Mouse (Mus musculus) cortical plate, adult 2 months (tissue): ENCODE measurements at regions not wholly inside any gene's neighbourhood (a gene's known extent, or its start where the extent isn't known, plus 50 kb on each side); places are given as distances from the start of the nearest gene placed in this dataset.
"Not testable (repeated sequence)": the region's sequence is repeated elsewhere in the genome, so short reads cannot be mapped to it uniquely, and the experiment has no call there.

Source experiments
- H3K27ac ChIP-seq: fragments of 200-500 bp; 2 replicates; pipeline ENCODE4 v1.5.1; 2012; ENCODE audit warnings: low read length, control low read depth, inconsistent platforms; ENCODE audit not compliant: insufficient read depth
- H3K4me1 ChIP-seq: fragments of 200-500 bp; 2 replicates; pipeline ENCODE4 v1.6.1; 2011; ENCODE audit warnings: low read length; ENCODE audit not compliant: control insufficient read depth, insufficient read depth
- H3K4me3 ChIP-seq: fragments of 200-500 bp; 2 replicates; pipeline ENCODE4 v1.5.1; 2011; ENCODE audit warnings: mild to moderate bottlenecking, low read length, control low read depth; ENCODE audit not compliant: insufficient read depth
- CTCF ChIP-seq: fragments of 200-500 bp; IDR thresholded peaks from 2 replicates; pipeline ENCODE4 v1.5.1; 2011; ENCODE audit warnings: mild to moderate bottlenecking, control low read depth, low read length; ENCODE audit not compliant: insufficient read depth; ENCODE audit errors: extremely low read depth
- POLR2A ChIP-seq: fragments of 200-500 bp; IDR thresholded peaks from 2 replicates; pipeline ENCODE4 v1.6.1; 2011; ENCODE audit warnings: mild to moderate bottlenecking, low read length, control low read depth; ENCODE audit not compliant: insufficient read depth; ENCODE audit errors: extremely low read depth

DNA sequence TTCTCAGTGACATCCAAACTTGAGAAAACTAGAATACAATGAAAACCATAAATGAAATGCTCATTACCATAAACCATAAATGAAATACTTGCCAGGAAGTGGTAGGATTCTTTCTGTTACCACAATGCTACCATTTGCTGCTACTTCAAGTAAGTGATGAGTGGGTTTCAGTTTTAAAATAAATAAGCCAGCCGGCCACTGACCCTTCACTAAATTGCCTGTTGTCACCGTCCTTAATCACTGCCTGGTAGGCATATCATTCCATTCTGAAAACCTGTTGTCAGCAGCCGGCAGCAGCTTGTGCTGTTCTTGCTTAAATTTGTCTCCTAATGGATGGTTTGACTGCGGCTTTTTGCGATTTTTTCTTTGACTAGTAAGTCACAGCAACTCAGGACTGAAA, 99.6 kb upstream of the Gm9887 start:
- Histone ChIP-seq H3K4me1 (no peaks in the 10 kb centered on the region), H3K4me3 (no peak overlapping the region), H3K27ac (no peak overlapping the region)
- TF ChIP-seq POLR2A (no peak), CTCF (no peak)

DNA sequence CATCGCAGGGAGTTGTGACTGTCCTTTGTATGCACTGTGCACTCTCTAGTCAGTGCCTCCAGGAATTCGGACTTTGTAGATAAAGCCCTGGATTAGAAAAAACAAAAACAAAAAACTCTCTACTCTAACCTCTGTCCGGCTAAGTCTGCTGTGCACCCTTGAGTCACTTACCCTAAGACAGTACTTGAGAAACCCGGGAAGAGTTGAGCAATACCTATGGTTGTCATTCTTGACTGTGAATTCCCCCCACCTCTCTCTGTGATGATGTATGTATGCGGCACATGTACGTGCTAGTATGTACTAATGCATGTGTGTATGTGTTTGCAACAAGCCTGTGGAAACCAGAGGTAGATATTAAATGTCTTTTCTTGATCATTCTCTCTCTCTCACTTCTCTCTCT, 96.7 kb upstream of the Gm9887 start:
- H3K4me3 ChIP-seq: no peak overlapping the region
- TF ChIP-seq CTCF (no peak), POLR2A (no peak)
- H3K4me1 ChIP-seq: no peaks in the 10 kb centered on the region
- H3K27ac ChIP-seq: no peak overlapping the region

DNA sequence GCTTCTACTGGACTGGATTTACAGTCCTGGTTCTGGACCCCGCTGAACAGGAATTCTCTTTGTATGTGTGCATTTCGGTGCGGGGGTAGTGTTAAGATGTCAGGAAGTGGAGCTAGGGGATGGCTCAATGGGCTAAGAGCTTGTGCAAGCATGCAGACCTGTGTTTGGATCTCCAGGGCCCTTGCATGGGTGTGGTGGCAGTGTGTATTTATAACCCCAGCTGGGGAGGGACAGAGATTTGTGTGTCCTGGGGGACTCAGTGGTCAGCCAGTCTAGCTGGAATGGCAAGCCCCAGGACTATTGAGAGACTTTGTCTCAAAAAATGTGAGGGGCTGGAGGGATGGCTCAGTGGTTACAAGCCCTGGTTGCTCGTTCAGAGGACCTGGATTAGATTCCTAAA, 95.1 kb upstream of the Gm9887 start:
- H3K27ac ChIP-seq: no peak overlapping the region
- TF ChIP-seq POLR2A (no peak), CTCF (no peak)
- H3K4me3 ChIP-seq: no peak overlapping the region
- H3K4me1 ChIP-seq: no peaks in the 10 kb centered on the region; the same call in 1 of the 2 replicates

DNA sequence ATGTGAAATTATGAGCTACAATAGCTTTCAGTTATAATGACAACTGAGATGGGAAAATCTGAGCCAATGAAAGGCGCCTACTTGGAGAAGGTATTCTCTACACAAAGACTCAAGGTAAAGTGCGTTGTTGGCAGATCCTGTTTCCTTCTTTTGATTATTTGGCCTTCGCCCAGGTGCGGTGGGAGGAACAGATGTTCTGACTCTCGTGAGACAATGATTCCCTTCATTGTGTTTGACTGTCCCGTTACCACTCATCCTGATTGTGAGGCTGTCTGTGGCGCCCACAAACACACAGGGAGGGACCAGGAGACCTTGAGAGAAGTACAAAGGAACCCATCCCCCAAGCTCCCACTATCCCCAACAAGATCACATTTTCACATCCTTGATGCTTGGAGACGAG, 92.6 kb upstream of the Gm9887 start:
- Histone ChIP-seq H3K27ac (no peak overlapping the region), H3K4me1 (peaks cover 2% of the 10 kb centered on the region; the same call in 1 of the 2 replicates), H3K4me3 (no peak overlapping the region)
- TF ChIP-seq CTCF (no peak), POLR2A (no peak)

DNA sequence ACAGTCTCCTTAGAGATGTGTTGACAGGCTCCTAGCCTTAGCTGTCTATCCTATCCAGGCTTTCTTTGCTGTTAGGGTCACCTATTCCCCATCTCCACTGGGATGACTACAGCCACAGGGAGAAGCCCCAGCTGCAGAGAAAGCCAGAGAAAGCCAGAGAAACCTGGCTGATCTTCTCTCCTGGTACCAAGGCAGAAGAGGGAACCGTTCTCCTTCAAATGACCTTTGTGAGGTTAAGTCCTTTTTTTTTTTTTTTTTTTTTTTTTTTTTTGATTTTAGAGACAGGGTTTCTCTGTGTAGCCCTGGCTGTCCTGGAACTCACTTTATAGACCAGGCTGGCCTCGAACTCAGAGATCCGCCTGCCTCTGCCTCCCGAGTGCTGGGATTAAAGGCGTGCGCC, 91.1 kb upstream of the Gm9887 start:
- H3K4me3 ChIP-seq, H3K4me1 ChIP-seq: not testable (repeated sequence)

DNA sequence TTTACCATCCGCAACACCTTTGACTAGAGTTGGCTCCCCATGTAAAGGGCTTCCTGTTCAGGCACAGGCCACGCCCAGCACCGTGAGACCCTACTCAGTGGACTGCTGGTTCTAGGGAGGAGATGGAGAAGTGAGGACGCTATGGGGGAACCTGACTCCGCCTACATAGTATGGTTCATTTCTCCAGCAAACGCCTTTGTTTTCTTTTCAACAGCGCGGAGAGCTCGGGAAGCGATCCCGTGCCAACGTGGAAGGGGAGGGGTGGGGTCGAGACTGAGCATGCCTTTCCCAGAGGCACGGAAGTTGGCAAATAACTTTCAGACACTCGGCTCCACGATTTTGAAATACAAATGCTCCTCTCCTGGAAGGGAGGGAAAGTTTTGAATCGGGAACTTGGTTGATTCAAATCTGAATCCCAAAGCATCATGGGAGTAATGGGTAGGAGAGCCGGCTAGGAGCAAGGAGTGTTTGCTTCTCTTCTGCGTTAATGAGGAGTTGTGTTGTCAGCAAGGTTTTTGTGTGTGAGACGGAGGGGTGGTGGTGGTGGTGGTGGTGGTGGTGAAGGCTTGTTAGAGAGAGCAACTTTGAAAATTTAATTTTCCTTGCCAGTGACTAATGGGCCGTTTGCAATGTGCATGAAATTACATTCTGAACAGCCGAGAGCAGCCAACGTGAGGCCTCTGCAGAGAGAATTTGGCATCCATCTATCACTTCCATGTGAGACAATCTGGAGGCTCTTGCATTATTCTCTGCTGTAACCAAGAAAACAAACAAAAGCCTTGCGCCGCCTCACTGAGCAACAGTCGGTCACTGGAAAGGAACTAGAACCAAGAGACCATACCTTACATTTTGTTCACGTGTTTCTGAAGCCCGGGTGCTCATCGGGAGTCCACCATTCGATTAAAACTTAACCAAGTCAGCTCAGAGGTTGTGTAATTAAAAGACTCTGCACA, 89.9 kb upstream of the Gm9887 start:
- Histone ChIP-seq H3K4me1 (peaks cover 2% of the 10 kb centered on the region; the same call in 1 of the 2 replicates), H3K4me3 (peak overlapping the region; percentile 28), H3K27ac (peak overlapping the region; percentile 25; the same call in 1 of the 2 replicates)
- no peak for TF ChIP-seq CTCF
- TF ChIP-seq POLR2A: no peak

More for the DNA sequence above, 91.1 kb upstream of the Gm9887 start:
- not testable (repeated sequence) for H3K27ac ChIP-seq

DNA sequence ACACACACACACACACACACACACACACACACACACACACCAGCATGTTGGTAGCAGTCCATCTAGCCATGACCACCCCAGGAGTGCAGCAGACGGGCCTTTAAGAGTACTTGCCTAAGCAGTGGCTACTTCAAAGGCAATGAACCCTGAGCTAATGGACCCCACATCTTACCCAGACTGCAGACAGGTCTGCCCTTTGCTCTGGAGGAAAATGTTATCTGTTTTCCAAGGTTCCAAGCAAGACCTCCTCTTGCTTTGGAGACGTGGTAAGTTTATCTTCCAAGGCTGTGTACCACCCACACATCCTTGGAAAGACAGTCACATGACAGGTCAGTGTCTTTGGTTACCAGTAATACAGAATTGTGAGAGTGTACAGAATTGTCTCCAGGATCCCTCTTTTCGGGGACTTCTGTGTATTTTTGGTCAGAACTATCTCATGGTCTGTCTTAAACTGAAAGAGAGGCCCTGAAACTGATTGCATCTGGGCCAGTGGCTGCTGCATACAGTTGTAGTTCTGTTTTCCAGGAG, 88.4 kb upstream of the Gm9887 start:
- H3K27ac ChIP-seq: no peak overlapping the region
- peaks cover 2% of the 10 kb centered on the region; the same call in 1 of the 2 replicates for H3K4me1 ChIP-seq
- no peak overlapping the region for H3K4me3 ChIP-seq
- TF ChIP-seq CTCF (no peak), POLR2A (no peak)

DNA sequence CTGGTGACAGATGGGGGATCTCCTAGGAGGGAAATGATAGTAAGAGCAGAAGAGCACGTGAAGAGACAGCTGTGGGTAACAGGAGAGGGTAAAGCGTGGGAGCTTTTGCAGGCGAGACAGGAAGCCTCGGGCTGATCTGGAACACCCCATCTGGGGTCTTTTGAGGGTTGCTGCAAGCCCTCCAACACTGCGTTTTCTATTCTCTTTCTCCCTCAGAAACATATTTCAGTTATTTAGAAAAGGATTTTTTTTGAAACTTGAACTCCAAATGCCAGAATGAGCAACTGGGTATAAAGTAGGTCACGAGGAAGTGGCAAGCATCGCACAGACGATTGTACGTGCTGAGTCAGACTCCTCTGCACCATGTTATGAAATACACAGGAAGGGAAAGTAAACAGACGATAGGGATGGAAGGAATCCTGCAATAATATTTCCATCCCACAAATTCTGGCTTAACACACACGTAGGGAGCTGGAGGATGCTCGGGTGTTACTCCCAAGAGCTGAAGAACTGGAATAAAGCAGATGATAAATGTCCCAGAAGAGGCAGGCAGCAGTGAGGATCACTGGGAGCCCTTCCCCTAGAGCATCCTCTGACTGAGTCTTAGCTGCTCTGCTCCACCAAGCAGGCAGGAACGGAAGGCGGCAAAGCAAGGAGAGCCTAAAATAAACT, 86.0 kb upstream of the Gm9887 start:
- Histone ChIP-seq H3K4me3 (no peak overlapping the region), H3K4me1 (peaks cover 2% of the 10 kb centered on the region; the same call in 1 of the 2 replicates), H3K27ac (no peak overlapping the region)
- no peak for TF ChIP-seq POLR2A
- no peak for TF ChIP-seq CTCF

DNA sequence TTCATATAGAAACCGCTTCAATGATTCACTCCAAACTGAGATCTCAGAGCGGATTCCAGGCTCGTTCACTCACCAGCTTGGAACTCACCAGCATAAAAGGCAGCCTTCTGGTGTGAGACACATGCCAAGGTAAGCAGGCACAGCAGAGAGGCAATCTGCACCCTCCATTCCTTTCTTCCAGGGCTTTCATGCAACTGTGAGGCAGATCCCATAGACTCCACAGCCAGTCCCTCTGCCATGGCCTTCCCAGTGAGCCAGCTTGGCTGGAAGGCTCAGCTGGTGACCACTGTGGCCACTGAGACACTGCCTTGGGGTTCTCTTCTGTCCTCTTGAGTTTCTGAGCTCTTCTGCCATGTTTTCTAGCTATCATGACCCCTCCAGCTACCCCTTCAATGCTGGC, 84.5 kb upstream of the Gm9887 start:
- no peak for TF ChIP-seq CTCF
- no peak for TF ChIP-seq POLR2A
- Histone ChIP-seq H3K27ac (no peak overlapping the region), H3K4me3 (no peak overlapping the region), H3K4me1 (peaks cover under 1% of the 10 kb centered on the region; the same call in 1 of the 2 replicates)

DNA sequence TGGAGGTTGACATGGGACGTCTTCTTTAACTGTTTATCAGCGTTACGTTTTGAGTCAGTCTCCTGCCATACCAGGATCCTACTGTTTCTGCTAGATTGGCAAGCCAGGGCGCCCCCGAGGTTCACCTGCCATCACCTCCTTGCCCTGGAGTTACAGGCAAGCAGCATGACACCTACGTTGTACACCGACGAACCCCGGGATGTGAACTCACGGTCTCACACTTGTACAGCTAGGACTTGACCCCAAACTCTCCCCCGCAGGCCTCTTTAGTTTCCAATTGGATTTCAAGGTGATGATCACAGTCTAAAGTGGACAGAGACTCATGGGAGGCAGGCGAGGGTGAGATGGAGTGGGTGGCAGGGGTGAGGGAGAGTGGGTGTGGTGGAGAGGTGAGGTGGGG, 83.9 kb upstream of the Gm9887 start:
- H3K4me1 ChIP-seq: no peaks in the 10 kb centered on the region
- H3K27ac ChIP-seq: no peak overlapping the region; the same call in 1 of the 2 replicates
- H3K4me3 ChIP-seq: no peak overlapping the region
- no peak for TF ChIP-seq POLR2A
- no peak for TF ChIP-seq CTCF
